Mouse (Mus musculus) neural tube, embryonic 14.5 days (tissue): ENCODE results near the gene Anapc1. TPM values are rescaled to one million over a fixed set of nuclear protein-coding genes. Genes with fewer than 3 reads are reported as not detected.

Experiments used
- ATAC-seq: fragments of 200-750 bp; cut with Nextera tagmentation; 2 replicates; pipeline ENCODE4 v1.8.0; 2017; ENCODE audit warnings: low read depth, mild to moderate bottlenecking, moderate TSS enrichment, moderate library complexity
- H3K27ac ChIP-seq: fragments of 300-500 bp; sonication (generic); 2 replicates; pipeline ENCODE4 v1.5.1; 2014; ENCODE audit warnings: low read depth, mild to moderate bottlenecking, control low read depth, low read length, moderate library complexity, mixed read lengths
- H3K27me3 ChIP-seq: fragments of 300-500 bp; sonication (generic); 2 replicates; pipeline ENCODE4 v1.6.1; 2014; ENCODE audit warnings: low read length; ENCODE audit not compliant: control insufficient read depth, insufficient read depth
- H3K36me3 ChIP-seq: fragments of 300-500 bp; sonication (generic); 2 replicates; pipeline ENCODE4 v1.6.1; 2014; ENCODE audit warnings: low read length, mixed read lengths; ENCODE audit not compliant: control insufficient read depth, insufficient read depth
- H3K4me1 ChIP-seq: fragments of 300-500 bp; sonication (generic); 2 replicates; pipeline ENCODE4 v1.6.1; 2014; ENCODE audit warnings: low read length; ENCODE audit not compliant: control insufficient read depth, insufficient read depth
- H3K4me2 ChIP-seq: fragments of 300-500 bp; sonication (generic); 2 replicates; pipeline ENCODE4 v1.6.1; 2014; ENCODE audit warnings: mild to moderate bottlenecking, low read depth, low read length, control low read depth
- H3K4me3 ChIP-seq: fragments of 300-500 bp; sonication (generic); 2 replicates; pipeline ENCODE4 v1.5.1; 2014; ENCODE audit warnings: low read depth, low read length, control low read depth, mixed read lengths
- H3K9ac ChIP-seq: fragments of 300-500 bp; sonication (generic); replicated peaks from 2 replicates; pipeline ENCODE4 v1.6.1; 2014; ENCODE audit warnings: low read depth, mild to moderate bottlenecking, control low read depth, low read length, mixed read lengths
- H3K9me3 ChIP-seq: fragments of 300-500 bp; sonication (generic); 2 replicates; pipeline ENCODE4 v1.6.1; 2016; ENCODE audit warnings: low read length; ENCODE audit not compliant: control insufficient read depth
- WGBS: fragments of 180-500 bp; shearing (Covaris S2); extraction: QIAGEN DNeasy Blood & Tissue Kit; methylation state at CpG from one replicate; pipeline ENCODE4 v1.1.7; 2014; 5-methylcytosine and 5-hydroxymethylcytosine counted together
- polyA plus RNA-seq: library from polyadenylated mRNA; unstranded; fragments of >200 nt; fragmentation: Nextera tagmentation; extraction: Ambion mirVana; gene quantifications from 2 replicates; pipeline ENCODE4 v1.2.1, GENCODE M21; 2014

The Anapc1 gene
- polyA plus RNA-seq, 1 experiment from 2014 or later: 58.0 TPM

DNA sequence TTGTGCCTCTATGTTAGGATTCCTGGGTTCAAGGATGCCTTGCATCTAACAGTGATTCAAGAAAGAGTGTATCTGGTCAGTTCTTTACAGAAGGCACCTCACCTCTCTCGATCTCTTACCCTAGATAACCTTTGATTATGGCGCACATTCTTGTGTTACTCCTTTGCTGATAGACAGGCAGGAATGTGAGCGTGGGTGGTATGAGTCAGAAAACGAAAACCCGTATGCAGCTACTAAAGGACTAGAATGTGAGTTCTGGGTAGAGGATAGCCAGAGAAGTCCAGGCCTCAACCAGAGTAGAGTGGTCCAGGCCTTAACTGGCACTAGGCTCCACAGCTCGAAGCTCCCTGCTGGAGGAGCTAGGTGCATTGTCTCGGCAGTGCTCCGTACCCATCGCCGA lies 5.6 kb upstream of the Anapc1 start:
- H3K4me3 ChIP-seq: no peak overlapping the region
- H3K4me2 ChIP-seq: no peak overlapping the region
- H3K27me3 ChIP-seq: no peaks in the 10 kb centered on the region
- H3K9ac ChIP-seq: no peak overlapping the region
- no peaks in the 10 kb centered on the region for H3K9me3 ChIP-seq
- no peak for ATAC-seq
- no peak overlapping the region for H3K27ac ChIP-seq
- H3K36me3 ChIP-seq: no peaks in the 10 kb centered on the region
- H3K4me1 ChIP-seq: no peaks in the 10 kb centered on the region
- 95% methylated on average over 10 of the region's 10 CpGs for WGBS

DNA sequence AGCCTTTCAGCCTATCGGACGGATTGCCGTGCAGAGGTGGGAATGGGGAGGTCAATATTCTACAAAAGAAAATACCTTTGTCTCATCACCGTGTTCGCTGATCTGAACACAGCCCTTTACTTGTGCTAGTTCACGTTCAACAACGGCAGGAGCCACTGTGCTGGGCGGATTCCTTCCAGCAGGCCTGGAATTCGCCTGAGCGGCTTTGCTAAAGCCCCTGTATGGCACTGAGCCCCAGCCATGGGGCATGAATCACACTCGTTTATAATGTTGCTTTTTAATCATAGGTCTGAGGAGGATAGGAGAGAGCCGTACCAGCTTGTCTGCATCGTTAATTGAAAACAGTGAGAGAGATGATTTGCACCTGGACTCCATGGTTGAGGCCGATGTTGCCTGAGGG lies 5.1 kb upstream of the Anapc1 start:
- Histone ChIP-seq H3K9me3 (no peaks in the 10 kb centered on the region), H3K36me3 (no peaks in the 10 kb centered on the region), H3K27me3 (no peaks in the 10 kb centered on the region), H3K27ac (no peak overlapping the region), H3K4me1 (no peaks in the 10 kb centered on the region), H3K4me2 (no peak overlapping the region), H3K9ac (no peak overlapping the region), H3K4me3 (no peak overlapping the region)
- ATAC-seq: no peak
- WGBS: 78% methylated on average over 14 of the region's 14 CpGs

DNA sequence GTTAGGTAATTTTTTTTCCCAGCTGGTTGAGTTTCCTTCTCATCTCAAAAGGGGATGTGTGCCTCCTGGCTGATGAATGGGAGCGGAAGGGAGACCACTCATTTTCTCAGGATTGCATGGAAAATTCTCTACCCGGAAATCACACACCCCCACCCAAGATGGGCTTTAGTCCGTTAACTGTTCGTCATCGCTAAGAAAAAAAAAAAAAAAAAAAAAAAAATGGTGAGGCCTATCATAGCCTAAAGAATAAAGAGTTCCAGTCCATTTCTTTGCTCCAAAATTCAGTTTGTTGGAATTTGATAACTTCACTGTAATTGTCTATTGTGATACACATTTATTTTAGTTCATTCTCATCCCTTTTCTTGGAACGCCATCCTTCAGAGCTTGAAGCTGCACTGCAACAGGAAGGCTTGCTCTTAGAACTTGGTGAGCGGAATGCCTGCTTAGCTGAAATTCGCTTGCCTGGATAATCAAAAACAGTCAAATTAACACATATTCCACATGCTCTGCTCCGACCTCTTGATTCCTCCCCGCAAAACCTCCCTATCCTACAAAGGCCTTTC lies 448 bp upstream of the Anapc1 start:
- 48% methylated on average over 10 of the region's 10 CpGs for WGBS
- Histone ChIP-seq H3K4me1 (peaks cover 8% of the 10 kb centered on the region), H3K4me3 (peak overlapping the region; percentile 100), H3K36me3 (peaks cover 2% of the 10 kb centered on the region; the same call in 1 of the 2 replicates), H3K9ac (peak overlapping the region; percentile 95), H3K9me3 (no peaks in the 10 kb centered on the region), H3K27me3 (no peaks in the 10 kb centered on the region), H3K4me2 (peak overlapping the region; percentile 75), H3K27ac (peak overlapping the region; percentile 89)
- peak; percentile 89 for ATAC-seq

DNA sequence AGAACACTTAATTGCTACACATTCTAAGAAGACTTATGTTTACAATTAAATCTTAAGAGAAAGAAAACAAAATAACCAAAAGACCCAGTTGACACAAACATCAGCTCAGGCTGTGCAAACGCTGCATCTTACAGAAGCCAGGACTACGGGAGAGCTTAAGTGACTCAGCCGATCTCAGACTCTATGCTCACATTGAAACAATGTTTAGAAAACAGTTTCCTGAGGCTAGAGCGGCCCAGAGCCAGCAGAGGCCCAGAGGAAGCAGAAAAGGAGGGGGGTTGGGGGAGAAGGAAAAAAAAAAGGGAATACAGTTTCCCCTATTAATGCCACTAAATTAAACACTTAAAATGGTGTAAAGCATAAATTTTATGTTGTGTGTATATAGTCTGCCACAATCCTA lies 6.5 kb downstream of the Anapc1 start:
- Histone ChIP-seq H3K4me1 (no peaks in the 10 kb centered on the region), H3K27ac (no peak overlapping the region), H3K27me3 (no peaks in the 10 kb centered on the region), H3K36me3 (peaks cover 27% of the 10 kb centered on the region), H3K9ac (no peak overlapping the region), H3K9me3 (no peaks in the 10 kb centered on the region), H3K4me3 (no peak overlapping the region), H3K4me2 (no peak overlapping the region)
- WGBS: 85% methylated on average over 4 of the region's 4 CpGs
- no peak for ATAC-seq

DNA sequence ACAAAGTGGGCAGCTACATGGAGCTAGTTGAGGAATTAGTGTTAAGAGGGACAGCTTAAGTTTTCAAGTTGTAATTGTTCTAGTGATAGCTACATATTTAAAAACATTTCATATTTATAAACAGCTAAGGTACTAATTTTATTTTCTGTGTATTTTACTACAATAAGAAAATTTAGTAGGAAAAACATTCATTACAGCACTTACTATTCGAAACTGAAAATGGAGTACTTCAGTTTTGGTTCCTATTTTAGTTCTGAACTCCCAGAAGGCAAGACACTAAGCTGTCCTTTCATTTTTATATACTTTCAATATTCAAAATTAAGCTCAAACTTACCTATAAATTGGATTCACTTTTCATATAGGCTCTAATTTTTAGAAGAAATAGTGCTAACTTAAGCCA lies 66.6 kb downstream of the Anapc1 start:
- H3K9ac ChIP-seq: no peak overlapping the region
- no peak overlapping the region for H3K4me3 ChIP-seq
- no peak overlapping the region for H3K4me2 ChIP-seq
- peaks cover 65% of the 10 kb centered on the region for H3K36me3 ChIP-seq
- no peaks in the 10 kb centered on the region for H3K27me3 ChIP-seq
- 98% methylated on average over 1 of the region's 1 CpGs for WGBS
- no peaks in the 10 kb centered on the region for H3K4me1 ChIP-seq
- no peak for ATAC-seq
- H3K9me3 ChIP-seq: no peaks in the 10 kb centered on the region
- no peak overlapping the region for H3K27ac ChIP-seq

DNA sequence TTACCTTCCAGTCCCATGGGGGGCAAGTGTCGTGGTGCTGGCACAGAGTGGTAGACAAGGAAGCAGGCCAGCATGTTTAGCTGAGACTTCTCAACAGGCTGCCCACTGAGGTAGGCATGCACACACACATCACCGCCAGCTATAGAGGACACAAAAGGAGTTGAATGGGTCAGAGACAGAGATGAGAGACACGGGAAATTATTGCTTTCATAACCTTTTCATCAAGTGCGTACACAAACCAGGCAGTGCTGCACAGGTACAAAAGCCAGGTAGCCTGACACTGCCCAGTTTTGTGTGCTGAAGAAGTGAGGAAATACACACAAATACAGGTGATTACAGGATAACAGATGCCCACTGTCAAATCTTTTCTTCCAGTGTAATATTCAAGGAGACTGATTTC lies 71.8 kb downstream of the Anapc1 start:
- H3K4me1 ChIP-seq: no peaks in the 10 kb centered on the region
- ATAC-seq: no peak
- no peaks in the 10 kb centered on the region for H3K9me3 ChIP-seq
- no peak overlapping the region for H3K27ac ChIP-seq
- no peak overlapping the region for H3K9ac ChIP-seq
- 94% methylated on average over 4 of the region's 4 CpGs for WGBS
- H3K4me2 ChIP-seq: no peak overlapping the region
- H3K27me3 ChIP-seq: no peaks in the 10 kb centered on the region
- H3K36me3 ChIP-seq: peaks cover 75% of the 10 kb centered on the region
- no peak overlapping the region for H3K4me3 ChIP-seq

DNA sequence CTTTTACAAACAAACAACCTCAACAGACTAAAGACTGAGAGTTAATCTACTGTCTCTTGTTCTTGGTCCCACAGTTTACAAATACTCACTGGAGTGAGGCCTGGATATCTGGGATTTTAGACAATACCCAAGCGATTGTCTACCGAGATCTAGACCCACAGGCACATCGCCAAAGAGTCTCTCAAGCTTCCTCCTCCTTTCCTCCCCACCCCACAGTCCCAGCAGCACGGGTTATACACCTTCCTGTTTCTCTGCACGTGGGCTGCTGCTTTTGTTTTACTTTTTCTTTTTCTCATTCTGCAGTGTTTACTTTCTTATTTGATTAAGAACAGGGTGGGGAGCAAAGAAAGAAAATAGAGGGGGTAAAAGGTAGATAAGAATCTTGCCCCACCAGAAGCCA lies 73.8 kb downstream of the Anapc1 start:
- 91% methylated on average over 5 of the region's 5 CpGs for WGBS
- Histone ChIP-seq H3K9ac (no peak overlapping the region), H3K4me1 (no peaks in the 10 kb centered on the region), H3K36me3 (peaks cover 59% of the 10 kb centered on the region), H3K4me2 (no peak overlapping the region), H3K27me3 (no peaks in the 10 kb centered on the region), H3K4me3 (no peak overlapping the region), H3K9me3 (no peaks in the 10 kb centered on the region), H3K27ac (no peak overlapping the region)
- ATAC-seq: no peak

DNA sequence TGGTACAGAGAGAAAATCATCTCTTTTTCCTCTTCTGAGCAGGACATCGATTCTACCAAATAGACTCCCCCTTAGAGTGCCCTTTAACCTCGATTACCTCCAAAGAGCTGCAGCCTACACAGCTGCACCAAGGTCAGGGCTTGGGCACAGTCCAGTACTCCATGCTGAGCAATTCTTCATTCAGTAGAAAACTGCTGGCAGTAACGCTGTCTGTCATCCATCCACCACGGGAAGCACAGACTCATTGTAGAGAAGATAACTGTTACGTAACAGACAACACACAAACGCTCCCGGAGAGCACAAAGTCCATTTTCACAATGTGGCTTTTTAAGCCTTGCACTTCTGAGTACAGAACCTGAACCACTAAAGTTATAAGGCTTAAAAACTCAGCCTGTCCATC lies 74.9 kb downstream of the Anapc1 start:
- Histone ChIP-seq H3K4me2 (no peak overlapping the region), H3K9me3 (no peaks in the 10 kb centered on the region), H3K27me3 (no peaks in the 10 kb centered on the region), H3K36me3 (peaks cover 49% of the 10 kb centered on the region), H3K9ac (no peak overlapping the region), H3K4me3 (no peak overlapping the region), H3K4me1 (no peaks in the 10 kb centered on the region), H3K27ac (no peak overlapping the region)
- WGBS: 89% methylated on average over 7 of the region's 7 CpGs
- no peak for ATAC-seq

DNA sequence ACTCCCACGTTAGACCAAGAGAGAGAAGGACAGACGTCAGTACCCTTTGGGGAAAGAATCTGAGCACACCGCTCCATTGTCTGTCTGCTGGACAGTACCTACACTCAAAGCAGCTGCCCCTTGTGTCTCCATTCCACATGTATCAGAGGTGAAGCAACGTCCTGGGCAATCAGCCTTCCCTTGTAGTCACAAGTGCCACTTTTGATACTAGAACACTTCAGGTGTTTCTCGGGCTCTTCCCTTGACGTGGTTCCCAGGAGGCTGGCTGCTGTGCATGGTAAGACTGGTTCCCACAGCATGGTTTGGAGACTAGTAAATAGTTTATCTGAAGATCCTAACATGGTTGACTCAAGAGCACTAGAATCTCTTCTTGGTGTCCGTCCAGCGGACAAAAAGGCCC lies 76.0 kb downstream of the Anapc1 start:
- ATAC-seq: no peak
- H3K4me3 ChIP-seq: no peak overlapping the region
- whole genome bisulfite sequencing: 94% methylated on average over 8 of the region's 8 CpGs
- H3K36me3 ChIP-seq: peaks cover 43% of the 10 kb centered on the region
- H3K4me1 ChIP-seq: no peaks in the 10 kb centered on the region
- H3K27ac ChIP-seq: no peak overlapping the region
- H3K27me3 ChIP-seq: no peaks in the 10 kb centered on the region
- H3K4me2 ChIP-seq: no peak overlapping the region
- H3K9me3 ChIP-seq: no peaks in the 10 kb centered on the region
- no peak overlapping the region for H3K9ac ChIP-seq
